Mouse (Mus musculus) left cerebral cortex, postnatal 4 days (tissue): Measurements from ENCODE around the gene Gne. TPM values are rescaled to one million over a fixed set of nuclear protein-coding genes. Genes with fewer than 3 reads are reported as not detected.
A peak's percentile ranks its signal among the peaks of the same experiment; 100 is the strongest.
"Not testable (repeated sequence)": the region's sequence is repeated elsewhere in the genome, so short reads cannot be mapped to it uniquely, and the experiment has no call there.

ENCODE experiments used
- DNase-seq: peaks from one replicate; pipeline ENCODE4 v3.0.0-alpha.2; 2022
- intact Hi-C: fragments of 180-260 bp; cut with DNase I; formaldehyde crosslinking; loops from one replicate; pipeline ENCODE4 v1.15.1; 2025
- total RNA-seq, 2 experiments: library from RNA; stranded (reverse); gene quantifications; 2 replicates each; pipeline ENCODE4 v1.2.3; 2021

Gene Gne
- total RNA-seq, 2 experiments from 2014 or later: 46.3 to 51.6 TPM

DNA sequence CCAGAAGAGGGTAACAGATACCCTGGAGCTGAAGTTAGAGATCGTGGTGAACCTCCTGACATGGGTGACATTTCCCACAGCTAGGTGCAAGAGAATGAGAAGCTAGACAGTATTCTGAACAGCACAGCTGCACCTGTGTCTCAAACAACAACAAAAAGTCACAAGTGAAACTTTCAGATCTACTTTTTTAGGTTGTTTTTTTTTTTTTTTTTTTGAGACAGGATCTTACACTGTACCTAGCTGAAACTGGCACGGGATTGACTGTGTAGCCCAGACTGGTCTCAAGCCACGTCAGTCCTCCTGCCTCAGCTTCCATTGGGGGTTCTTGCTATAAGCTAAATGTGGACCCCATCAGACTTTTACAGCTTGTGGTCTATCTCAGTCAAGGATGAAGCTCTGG lies 10.2 kb downstream of the Gne start:
- DNase-seq: no peak
- intact Hi-C loops: no loop called here

DNA sequence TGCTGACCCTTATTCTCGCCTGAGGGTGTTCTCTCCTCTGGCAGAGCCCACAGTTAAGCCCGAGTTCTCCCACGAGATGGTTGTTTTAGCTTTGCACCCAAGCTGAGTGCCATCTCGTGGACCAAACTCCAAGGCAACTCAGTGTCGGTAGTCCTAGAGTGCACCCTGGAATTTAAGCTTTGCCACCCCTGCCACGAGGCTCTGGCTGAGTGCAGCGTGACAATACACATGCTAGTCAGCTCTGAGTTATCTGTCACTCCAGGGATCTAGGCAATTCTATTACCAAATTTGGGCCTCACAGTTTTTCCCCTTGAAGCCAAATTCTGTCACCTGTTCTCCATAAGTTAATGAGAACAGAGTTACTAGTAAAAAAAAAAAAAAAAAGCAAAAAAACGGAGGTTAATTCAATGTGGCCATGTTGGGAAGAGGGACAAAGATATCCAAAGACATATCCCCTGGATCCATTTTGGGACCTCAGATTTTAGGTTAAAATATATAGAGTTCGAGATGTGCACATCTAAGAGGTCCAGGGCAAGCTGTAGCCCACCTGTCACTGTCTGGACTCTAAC lies 11.0 kb downstream of the Gne start:
- no peak for DNase-seq
- intact Hi-C loops: no loop called here

DNA sequence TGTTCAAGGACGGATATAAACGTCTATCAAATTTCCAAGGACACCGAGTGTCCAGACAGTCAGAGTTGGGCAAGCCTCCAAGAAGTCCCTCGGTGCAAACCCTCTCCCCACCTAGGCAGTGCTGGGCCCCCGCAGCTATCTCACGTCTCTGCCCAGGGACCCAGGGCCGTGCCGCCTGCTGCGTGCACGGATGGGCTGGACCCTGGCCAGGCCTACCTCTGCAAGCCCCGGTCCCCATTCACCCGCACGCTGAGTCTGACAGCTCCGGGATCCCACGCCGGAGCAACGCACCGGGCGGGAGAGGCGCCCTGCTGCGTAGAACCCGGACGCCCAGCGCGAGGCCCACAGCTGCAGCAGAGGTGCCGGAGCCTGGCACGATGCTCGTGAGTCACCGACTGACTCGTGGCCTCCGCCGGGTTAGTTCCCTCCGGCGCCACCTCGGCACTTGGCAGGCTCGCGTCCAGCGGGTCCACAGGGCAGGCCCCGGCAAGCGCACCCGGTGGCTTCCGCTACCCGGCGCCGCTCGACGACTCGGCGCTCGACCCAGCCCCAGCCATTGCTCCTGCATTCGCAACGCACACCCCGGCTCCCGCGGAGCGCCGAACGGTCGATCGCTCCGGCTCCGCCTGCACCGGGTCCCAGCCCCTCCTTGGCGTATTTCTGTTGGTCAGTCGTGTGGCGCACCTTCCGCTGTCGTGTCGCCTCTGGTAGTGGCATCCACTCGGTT lies 11.7 kb downstream of the Gne start:
- peak; percentile 93 for DNase-seq
- intact Hi-C loops: no loop called here

DNA sequence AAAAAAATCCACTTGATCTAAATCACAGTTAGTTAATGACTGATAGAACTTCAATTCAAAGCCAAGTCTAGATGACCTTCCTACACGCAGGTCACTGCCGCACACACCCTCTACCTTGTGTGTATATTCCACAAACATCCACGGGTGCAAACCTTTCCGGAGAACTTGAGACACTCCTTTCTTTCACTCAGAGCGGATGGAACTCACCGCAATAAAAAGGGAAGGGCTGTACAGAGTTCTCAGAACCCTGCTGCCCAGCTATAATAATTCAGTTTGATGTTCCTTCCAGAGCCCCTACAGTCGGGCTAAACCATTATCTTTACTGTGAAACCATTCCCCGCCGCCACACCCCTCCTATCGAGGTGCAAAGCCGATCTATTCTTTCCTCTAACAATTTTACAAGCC lies 12.2 kb downstream of the Gne start:
- intact Hi-C loops: no loop called here
- no peak for DNase-seq

DNA sequence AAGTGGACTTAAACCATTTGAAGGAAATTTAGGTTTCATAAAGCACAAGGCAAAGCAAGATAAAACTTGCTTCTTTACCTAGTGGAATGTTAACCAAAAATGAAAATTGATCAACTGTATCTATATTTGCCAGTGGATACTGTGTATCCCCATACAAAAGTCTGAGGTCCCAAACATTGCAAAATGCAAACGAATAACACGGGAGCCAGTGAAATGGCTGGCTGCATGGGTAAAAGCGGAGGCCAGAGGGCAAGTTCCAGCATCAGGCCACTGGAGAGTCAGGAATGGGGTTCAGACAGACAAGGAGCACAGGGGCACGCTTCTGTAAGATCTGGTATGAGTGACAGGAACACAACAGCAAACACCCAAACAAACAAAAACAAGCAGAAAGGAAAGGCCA lies 13.3 kb downstream of the Gne start:
- DNase-seq: no peak
- intact Hi-C loops: no loop called here

DNA sequence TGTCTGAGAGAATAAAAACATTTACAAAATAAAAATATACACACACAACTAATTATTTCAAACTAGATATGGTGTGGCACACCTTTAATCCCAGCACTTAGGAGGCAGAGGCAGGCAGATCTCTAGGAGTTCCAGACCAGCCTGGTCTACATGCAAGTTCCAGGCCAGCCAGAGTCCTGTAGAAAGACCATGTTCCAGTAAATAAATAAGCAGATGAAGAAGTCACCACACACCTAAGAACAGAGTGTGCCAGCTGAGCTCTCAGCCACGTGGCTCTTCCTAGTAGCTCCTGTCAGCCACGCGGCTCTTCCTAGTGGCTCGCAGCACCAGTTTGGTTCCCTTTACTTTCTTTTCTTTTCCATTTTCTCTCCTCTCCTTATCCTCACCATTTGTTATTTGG lies 14.6 kb downstream of the Gne start:
- DNase-seq: no peak
- intact Hi-C loops: no loop called here

DNA sequence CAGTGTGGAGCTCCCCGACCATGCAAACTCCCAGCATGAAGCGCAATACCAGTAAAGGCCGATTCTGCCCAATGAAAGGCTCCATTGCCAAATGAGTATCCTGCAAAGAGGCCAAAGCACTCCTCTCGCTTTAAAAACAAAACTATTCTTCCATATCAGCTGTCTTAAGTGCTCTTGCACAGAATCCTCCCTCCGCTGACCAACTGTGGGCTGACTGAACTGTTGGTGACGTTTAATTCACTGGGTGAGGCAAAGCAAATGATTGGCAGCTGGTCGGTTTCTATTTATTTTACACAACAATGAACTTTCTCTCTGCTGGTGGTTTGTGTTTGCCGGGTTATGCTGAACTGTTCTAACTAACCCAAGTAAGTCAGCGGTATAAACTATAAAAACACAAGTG lies 15.2 kb downstream of the Gne start:
- DNase-seq: no peak
- intact Hi-C loops: no loop called here

DNA sequence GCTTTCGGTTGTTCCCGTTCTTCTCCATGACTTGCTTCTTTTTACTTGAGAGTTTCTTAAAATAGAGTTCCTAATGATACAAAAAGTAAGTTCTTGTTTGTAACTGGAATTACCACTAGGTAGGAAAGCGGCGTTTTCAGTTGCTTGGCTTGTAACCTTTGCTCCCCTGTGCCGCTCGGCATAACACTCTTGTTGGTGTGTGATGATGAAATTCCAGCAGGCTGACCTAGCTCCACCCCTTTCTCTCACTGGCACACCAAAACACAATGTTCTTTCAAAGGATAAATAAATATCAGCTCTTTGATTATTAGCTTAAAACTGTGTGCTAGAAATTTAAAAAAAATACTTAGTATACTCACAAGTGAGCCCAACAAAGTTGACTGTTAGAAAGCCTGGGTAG lies 17.1 kb downstream of the Gne start:
- intact Hi-C loops: no loop called here

DNA sequence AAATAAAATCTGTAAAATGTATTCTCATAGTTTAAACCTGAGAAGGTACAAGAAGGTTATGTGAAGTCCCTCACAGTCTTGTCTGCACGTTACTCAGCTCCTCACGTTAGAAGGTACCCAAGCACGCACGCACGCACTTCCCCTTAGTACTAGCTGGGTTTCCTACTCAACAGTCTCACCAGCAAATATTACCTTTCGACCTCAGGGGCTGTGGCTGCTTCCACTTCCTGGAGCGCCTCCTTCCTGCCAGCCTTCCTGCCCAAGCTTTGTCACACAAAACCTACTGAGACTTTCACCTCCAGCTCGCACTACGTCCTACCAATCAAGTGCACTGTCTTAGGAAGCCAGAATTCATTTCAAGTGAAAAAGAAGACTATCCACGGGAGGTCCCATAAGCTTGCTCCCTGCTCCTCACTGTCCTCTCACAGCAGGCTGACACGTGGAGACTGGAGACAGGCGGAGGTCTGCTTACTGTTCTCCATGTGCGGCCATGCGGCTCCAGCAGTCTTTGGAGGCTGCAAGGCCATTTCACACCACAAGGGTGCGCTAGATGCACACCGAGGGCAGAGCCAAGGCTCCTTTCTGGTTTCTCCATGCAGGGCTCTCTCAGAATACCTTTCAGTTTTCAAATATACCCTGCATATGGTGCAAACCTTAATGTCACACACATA lies 18.5 kb downstream of the Gne start:
- intact Hi-C loops: loop anchor here (2.0 kb wide), 1 partner anchor 227 kb away; no protein-coding TSS in a partner anchor
- peak; percentile 86 for DNase-seq

More for the DNA sequence above, 17.1 kb downstream of the Gne start:
- DNase-seq: no peak

DNA sequence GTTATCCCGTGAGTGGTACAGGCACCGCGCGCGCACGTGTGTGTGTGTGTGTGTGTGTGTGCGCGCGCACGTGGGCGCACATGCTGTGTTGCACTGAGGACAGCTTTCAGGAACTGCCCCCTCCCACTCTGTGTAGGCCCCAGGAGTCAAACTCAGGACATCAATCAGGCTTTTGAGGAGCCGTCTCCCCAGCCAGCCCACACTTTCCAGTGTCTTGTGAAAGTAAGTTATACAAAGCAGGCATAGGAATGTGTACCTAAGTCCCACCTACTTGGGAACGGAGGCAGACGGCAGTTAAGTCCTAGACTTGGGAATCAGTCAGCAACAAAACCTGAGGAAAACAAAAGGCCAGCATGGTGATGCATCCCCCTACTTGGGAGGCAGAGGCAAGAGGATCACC lies 21.2 kb downstream of the Gne start:
- intact Hi-C loops: no loop called here
- no peak for DNase-seq

DNA sequence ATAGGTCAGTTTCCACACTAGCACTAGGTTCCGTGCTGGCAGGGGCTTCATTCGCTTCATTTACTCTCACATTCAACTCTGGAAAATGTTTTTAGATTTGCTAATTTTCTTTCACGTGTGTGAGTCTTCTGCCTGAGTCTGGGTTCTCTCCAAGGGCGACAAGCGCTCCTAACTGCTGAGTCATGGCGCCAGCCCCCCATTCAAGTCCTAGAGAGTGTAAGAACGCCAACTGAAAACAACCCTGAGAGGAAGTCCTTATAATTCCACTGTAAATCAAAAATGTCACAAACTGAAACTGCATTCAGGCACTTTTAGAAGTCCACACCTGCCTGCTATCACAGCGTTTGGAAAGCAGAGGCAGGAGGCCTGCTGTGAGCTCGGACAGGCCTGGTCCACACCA lies 21.9 kb downstream of the Gne start:
- DNase-seq: no peak

DNA sequence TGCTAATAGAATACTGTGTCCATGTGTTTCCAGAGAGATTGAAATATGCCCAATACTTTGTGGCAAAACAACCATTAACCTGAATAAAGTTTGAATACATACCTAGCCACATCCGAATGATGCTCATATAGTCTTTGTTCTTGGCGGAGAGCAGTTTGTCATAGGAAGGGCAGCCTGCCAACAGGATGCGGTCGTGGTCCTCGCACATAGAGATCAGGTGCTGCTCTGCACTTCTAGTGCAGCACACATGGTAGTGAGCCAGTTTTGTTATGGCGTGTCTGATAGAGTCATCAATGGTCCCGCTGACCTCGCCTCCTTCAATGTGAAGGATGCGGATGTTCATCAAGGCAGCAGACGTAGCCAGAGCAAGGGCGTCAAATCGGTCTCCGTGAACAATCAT lies 24.3 kb downstream of the Gne start:
- intact Hi-C loops: no loop called here

More for the DNA sequence above, 21.9 kb downstream of the Gne start:
- intact Hi-C loops: no loop called here

DNA sequence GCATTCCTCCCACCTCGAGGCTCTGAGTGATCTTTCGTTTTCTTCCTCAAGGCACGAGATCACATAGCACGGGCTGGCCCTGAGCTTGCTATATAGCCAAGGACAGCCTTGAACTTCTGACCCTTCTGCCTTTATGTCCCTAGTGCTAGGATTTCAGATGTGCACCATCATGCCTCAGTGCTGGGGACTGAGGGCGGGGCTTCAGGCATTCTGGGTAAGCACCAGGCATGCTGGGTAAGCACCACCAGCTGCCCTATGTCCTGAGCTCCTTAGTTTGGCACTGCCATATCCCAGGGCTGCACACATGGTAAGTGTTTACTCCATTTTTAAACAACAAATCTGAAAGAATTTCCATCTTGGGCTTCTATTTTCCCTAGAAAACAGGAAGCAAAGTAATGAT lies 34.2 kb downstream of the Gne start:
- DNase-seq: no peak
- intact Hi-C loops: no loop called here

More for the DNA sequence above, 24.3 kb downstream of the Gne start:
- DNase-seq: no peak

DNA sequence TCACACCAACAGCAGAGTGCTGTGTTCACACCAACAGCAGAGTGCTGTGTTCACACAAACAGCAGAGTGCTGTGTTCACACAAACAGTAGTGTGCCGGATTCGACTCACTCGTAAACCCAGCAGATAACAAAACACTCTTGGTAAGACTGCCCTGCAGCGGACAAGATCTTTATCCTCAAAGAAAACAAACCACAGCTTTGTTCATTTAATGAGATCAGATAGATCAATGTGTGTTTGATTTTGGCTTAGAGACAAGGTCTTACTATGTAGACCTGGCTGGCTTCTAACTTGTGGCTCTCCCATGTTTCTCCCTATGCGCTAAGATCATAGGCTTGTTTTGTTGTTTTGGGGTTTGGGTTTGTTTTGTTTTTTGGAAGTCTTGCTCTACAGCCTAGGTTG lies 37.9 kb downstream of the Gne start:
- intact Hi-C loops: no loop called here

DNA sequence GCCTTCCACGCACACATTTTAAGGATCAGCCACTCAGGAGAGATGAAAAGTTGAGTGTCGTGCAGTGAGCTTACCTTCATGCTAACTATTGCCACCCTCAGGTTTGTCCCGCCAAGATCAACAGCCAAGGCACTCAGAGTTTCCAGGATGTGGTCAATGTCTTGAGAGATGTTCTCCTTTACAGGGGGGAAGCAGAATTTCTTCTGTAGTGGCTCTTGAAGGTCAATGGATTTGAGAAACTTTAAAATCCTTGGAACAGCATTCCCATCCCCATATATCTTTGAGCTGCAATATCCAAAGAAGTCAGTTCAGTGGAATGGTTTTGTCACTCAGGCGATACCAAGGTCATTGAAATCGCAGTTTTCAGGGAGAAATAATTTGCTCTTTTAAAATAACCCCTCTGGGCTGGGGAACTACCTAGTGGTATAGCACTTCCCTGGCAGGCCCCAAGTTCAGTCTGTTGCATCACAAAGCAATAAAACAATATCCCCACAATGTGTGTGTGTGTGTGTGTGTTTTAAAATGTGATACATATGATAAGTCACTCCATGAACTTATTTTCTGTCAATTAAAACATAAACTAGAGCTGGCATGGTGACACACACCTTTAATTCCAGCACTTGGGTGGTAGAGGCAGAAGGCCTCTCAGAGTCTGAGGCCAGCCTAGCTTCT lies 39.2 kb downstream of the Gne start:
- intact Hi-C loops: no loop called here

More for the DNA sequence above, 37.9 kb downstream of the Gne start:
- DNase-seq: no peak

DNA sequence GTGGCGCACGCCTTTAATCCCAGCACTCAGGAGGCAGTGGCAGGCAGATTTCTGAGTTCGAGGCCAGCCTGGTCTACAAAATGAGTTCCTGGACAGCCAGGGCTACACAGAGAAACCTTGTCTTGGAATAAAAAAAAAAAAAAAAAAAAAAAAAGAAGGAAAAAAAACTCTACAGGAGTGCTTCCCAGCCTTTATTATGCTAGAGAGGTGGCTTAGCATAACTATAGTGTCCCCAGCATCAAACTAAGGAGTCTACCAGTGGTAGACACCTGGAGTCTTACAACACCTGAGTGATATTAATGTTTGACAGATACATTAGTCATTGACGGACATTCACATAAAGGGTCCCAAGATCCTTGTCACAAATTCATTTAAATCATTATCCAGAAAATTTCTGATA lies 40.8 kb downstream of the Gne start:
- DNase-seq, intact Hi-C loops: not testable (repeated sequence)

More for the DNA sequence above, 39.2 kb downstream of the Gne start:
- DNase-seq: no peak

DNA sequence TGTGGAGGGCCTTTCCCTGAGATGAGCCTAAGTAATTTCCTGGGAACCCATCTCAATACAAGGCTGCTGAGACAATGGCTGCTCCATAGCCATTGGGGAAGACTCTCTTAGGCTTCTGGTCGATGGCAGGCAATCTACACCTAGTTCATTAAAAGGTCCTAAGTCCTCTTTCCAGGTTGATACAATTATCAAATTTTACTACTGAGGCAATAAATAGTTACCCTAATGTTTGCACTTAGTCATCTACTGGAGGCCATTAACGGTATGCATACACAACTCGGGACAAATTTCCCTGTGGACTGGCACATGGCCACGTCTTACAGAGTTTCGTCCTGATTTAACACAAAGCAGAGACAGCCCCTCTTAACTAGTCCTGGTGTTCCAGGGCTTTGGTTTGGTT lies 41.5 kb downstream of the Gne start:
- no peak for DNase-seq
- intact Hi-C loops: no loop called here

DNA sequence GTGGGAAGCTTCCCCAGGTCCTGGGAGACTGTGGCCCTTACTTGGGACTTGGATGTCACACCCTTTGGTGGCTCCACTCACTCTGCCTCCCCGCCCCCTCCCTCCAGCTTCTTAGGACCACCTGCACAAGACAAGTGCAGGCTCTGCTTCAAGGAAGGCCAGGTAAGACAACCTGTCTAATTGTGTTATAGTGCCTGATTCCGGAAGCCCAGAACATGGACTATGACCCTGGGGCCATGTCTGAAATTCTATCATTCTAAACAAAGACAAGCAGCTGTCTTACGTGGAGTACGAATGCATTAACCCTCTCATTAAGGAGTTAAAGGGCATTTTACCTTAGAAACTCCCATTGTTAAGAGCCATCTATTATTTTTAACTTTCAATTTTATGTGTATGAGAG lies 43.2 kb downstream of the Gne start:
- no peak for DNase-seq

DNA sequence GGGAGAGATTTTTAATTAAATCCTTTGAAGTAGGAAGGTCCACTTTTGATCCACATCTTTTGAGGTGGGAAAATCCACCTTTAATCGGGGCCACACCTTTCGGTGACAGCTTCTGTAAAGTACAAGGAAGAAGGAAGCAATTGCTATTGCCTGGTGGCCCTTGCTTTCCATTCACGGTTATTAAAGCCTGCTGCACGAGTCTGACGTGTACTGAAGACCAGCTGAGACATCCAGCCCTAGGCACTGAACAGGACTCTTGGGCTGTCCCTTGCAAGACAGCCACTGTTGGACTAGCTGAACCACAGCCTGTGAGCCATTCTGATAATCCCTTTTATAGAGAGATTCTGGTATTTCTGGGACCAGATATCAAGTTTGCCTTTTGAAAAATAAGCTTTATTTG lies 47.5 kb downstream of the Gne start:
- intact Hi-C loops: no loop called here
- DNase-seq: no peak

More for the DNA sequence above, 43.2 kb downstream of the Gne start:
- intact Hi-C loops: no loop called here

DNA sequence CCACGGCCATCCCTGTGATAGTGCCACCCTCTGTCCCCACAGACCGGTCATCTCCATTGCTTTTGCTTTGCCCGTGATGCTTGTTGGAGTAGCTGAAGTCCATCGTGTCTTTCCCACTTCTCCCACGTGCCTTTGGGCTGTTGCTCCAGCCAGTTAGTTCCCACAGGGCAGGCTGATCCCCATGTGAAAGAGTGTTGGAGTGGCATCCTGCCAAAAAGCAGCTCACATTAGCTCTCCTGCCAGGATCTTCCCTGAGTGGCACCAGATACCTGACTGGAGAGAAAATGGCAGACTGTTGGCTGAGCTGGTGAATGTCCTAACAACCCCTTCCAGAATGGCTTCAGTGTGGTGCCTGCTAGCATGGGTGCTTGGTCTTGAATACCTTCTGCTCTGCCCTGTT lies 52.5 kb downstream of the Gne start:
- intact Hi-C loops: no loop called here
- peak; percentile 29 for DNase-seq

DNA sequence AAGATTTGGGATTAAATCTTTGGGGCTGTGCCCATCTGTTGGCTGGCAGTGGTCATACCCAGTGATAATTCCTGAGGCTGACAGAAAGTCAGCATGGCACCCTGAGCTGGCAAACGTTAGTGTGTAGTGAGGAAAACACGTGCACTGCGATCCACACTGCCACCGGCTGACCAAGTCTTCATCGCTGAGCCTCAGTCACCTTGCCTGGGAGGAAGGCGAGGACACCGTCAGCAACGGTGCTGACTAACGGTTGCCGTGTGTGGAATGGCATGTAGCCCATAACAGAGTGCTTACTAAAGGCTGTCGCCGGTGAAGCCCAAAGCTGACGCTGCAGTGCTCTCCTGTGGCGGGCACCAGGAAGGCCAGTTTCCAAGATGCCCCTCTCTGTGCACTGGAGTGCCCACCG lies 54.3 kb downstream of the Gne start:
- DNase-seq: peak; percentile 70
- intact Hi-C loops: no loop called here
